In genomic region chr5:149043240-149043639, GRCm38 (mm10) we compare ENCODE assay signal across 14 mouse cellular contexts. TPM values are rescaled to one million over a fixed set of nuclear protein-coding genes. Genes with fewer than 3 reads are reported as not detected.
"Had no signal": no experiment of that assay in that cellular context is flagged by ENCODE, and none has a peak within 500 bp of the region (broad histone marks: within the 10 kb centered on the region; RNA-seq: fewer than 3 reads in every experiment).

No protein-coding gene starts in this region.

- H3K4me2 ChIP-seq: limb, embryonic 12.5 days; midbrain, embryonic 12.5 days had no signal

- ATAC-seq: midbrain, embryonic 16.5 days had no signal

- H3K27me3 ChIP-seq: limb, embryonic 12.5 days; midbrain, embryonic 12.5 days had no signal

- DNase-seq: kidney, postnatal 4 days; liver; lung, adult 18-20 months; right cerebral cortex, postnatal 25 days; thymus, postnatal 4 days had no signal

- H3K4me1 ChIP-seq: limb, embryonic 12.5 days; midbrain, embryonic 12.5 days had no signal

- H3K9ac ChIP-seq: limb, embryonic 12.5 days; liver, embryonic 14.5 days; midbrain, embryonic 12.5 days had no signal

- H3K27ac ChIP-seq: kidney, postnatal 0 days; layer of hippocampus, adult 2 months; limb, embryonic 12.5 days; liver, embryonic 14.5 days; midbrain, embryonic 12.5 days; stomach, postnatal 0 days had no signal

- H3K4me3 ChIP-seq: layer of hippocampus, adult 2 months; limb, embryonic 12.5 days; midbrain, embryonic 12.5 days had no signal

RNA-seq across cellular contexts. Expression of gene Gm42791, which starts 48.3 kb away (rescaled TPM):
- polyA plus RNA-seq: kidney, postnatal 0 days; liver, embryonic 14.5 days; neural tube, embryonic 14.5 days; small intestine, adult 2 months had no signal
